Mouse (Mus musculus): ENCODE results near the gene Fam84b. TPM values are rescaled to one million over a fixed set of nuclear protein-coding genes. Genes with fewer than 3 reads are reported as not detected.
"Not testable (repeated sequence)": the region's sequence is repeated elsewhere in the genome, so short reads cannot be mapped to it uniquely, and the experiment has no call there.

Fam84b gene
- total and polyA plus RNA-seq, 2 experiments, result 5.5 to 10.6 TPM

DNA sequence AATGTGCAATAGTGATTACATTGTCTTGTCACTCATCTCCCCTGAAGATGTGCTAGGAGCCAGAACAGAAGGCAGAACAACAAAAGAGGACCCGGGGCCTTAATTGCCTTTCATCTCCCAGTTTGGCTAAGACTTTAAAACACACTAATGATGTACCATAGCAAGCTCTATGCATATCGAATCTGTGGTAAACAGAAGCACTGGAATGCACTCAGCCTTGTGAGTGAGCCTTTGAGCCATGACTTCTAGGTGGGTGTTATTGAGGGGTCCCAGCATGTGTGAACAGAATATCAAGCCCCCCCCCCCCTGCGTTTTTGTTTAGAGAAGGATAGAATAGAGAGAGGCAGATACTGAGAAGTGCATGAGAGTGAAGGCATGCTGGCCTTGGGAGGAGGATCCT, 7.7 kb downstream of the Fam84b start:
- H3K27me3 ChIP-seq (ENCODE audit: control insufficient read depth, insufficient read depth, low read length), result no peaks in the 10 kb centered on the region
- H3K79me2 ChIP-seq (ENCODE audit: control insufficient read depth, insufficient read depth, low read length), result no peaks in the 10 kb centered on the region
- DNase-seq (ENCODE audit: extremely low read depth, low read depth, low spot score), result no peak
- 57% methylated on average over 3 of the region's 3 CpGs for WGBS
- no peak overlapping the region for H3K9ac ChIP-seq (ENCODE audit: low read depth, low read length)
- no peak overlapping the region for H3K4me3 ChIP-seq (ENCODE audit: insufficient read depth, low read depth, low read length)
- TF ChIP-seq POLR2A (IDR thresholded peaks at IDR 0.05; ENCODE audit: extremely low read depth, insufficient read depth, low read length) (no peak), CTCF (IDR thresholded peaks at IDR 0.05; ENCODE audit: low read depth, low read length) (no peak)
- H3K27ac ChIP-seq (replicated peaks; ENCODE audit: insufficient read depth, low read depth, low read length), result no peak overlapping the region
- H3K36me3 ChIP-seq (ENCODE audit: control insufficient read depth, insufficient read depth, low read length), result no peaks in the 10 kb centered on the region
- H3K4me1 ChIP-seq (ENCODE audit: control insufficient read depth, insufficient read depth, low read length), result peaks cover 4% of the 10 kb centered on the region; the same call in 1 of the 2 replicates

DNA sequence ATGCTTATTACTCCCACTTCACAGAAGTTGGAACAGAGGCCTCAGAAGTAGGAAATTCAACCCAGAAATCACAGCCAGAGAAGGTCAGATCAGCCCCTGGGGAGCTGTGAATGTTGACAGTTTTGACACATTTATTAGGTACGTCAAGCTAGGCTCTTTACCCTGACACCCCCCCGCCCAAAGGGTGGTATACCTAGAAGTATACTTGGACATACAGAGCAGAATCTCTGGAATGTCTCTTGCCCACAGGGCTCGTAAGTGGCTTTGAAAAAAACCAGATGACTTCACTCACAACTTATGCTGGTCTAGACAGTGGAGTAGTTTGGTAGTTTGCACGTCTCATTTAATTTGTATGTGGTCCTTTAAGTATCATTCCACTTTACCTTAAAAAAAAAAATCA, 11.8 kb downstream of the Fam84b start:
- DNase-seq (ENCODE audit: extremely low read depth, low read depth, low spot score), result no peak
- H3K9ac ChIP-seq (ENCODE audit: low read depth, low read length), result no peak overlapping the region
- no peaks in the 10 kb centered on the region for H3K4me1 ChIP-seq (ENCODE audit: control insufficient read depth, insufficient read depth, low read length)
- H3K79me2 ChIP-seq (ENCODE audit: control insufficient read depth, insufficient read depth, low read length), result no peaks in the 10 kb centered on the region
- no peak for TF ChIP-seq CTCF (IDR thresholded peaks at IDR 0.05; ENCODE audit: low read depth, low read length)
- no peak for TF ChIP-seq POLR2A (IDR thresholded peaks at IDR 0.05; ENCODE audit: extremely low read depth, insufficient read depth, low read length)
- no peak overlapping the region for H3K27ac ChIP-seq (replicated peaks; ENCODE audit: insufficient read depth, low read depth, low read length)
- WGBS, result 94% methylated on average over 4 of the region's 4 CpGs
- H3K36me3 ChIP-seq (ENCODE audit: control insufficient read depth, insufficient read depth, low read length), result no peaks in the 10 kb centered on the region
- H3K4me3 ChIP-seq (ENCODE audit: insufficient read depth, low read depth, low read length), result no peak overlapping the region
- no peaks in the 10 kb centered on the region for H3K27me3 ChIP-seq (ENCODE audit: control insufficient read depth, insufficient read depth, low read length)

DNA sequence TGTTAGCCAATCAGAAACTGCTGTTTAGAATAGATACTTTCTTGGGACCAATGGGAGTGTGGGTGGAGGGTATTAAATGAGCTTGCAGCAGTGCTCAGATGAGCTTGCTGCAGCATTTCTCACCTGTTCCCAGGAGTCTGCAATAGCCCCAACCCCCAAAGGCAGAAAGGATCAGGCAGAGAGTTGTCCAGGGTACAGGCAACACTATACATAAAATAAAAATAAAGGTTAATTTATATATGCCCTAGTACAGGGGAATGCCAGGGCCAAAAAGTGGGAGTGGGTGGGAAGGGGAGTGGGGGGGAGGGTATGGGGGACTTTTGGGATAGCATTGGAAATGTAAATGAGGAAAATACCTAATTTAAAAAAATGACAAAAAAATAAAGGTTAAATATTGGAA, 12.3 kb downstream of the Fam84b start:
- H3K9ac ChIP-seq (ENCODE audit: low read depth, low read length); H3K4me1 ChIP-seq (ENCODE audit: control insufficient read depth, insufficient read depth, low read length); H3K36me3 ChIP-seq (ENCODE audit: control insufficient read depth, insufficient read depth, low read length); H3K27me3 ChIP-seq (ENCODE audit: control insufficient read depth, insufficient read depth, low read length); H3K79me2 ChIP-seq (ENCODE audit: control insufficient read depth, insufficient read depth, low read length); H3K27ac ChIP-seq (replicated peaks; ENCODE audit: insufficient read depth, low read depth, low read length); DNase-seq (ENCODE audit: extremely low read depth, low read depth, low spot score); H3K4me3 ChIP-seq (ENCODE audit: insufficient read depth, low read depth, low read length): not testable (repeated sequence)

DNA sequence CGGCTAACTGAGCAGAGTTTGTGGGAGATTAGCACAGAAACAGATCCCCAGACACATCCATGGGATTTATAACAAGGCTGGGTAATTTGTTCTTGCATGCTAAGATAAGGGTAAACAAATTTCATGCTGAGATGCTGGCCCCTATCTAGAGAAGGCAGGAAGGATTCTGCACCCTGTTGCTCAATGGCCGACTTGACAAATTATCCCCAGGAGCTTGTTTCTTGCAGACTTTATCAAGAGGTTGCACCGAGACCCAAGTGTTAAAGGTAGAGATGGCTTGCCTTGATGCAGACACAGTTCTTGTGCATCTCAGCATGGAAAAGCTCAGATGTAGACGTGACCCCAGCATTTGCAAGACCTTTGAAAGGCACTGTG, 13.3 kb downstream of the Fam84b start:
- H3K79me2 ChIP-seq (ENCODE audit: control insufficient read depth, insufficient read depth, low read length), result no peaks in the 10 kb centered on the region
- no peak overlapping the region for H3K27ac ChIP-seq (replicated peaks; ENCODE audit: insufficient read depth, low read depth, low read length)
- no peak overlapping the region for H3K4me3 ChIP-seq (ENCODE audit: insufficient read depth, low read depth, low read length)
- no peak for DNase-seq (ENCODE audit: extremely low read depth, low read depth, low spot score)
- 63% methylated on average over 4 of the region's 4 CpGs for WGBS
- 0 out of 2 replicates have a peak, but pooled peaks cover 2% of the 10 kb centered on the region for H3K27me3 ChIP-seq (ENCODE audit: control insufficient read depth, insufficient read depth, low read length)
- no peaks in the 10 kb centered on the region for H3K36me3 ChIP-seq (ENCODE audit: control insufficient read depth, insufficient read depth, low read length)
- H3K9ac ChIP-seq (ENCODE audit: low read depth, low read length), result no peak overlapping the region
- no peaks in the 10 kb centered on the region for H3K4me1 ChIP-seq (ENCODE audit: control insufficient read depth, insufficient read depth, low read length)
- no peak for TF ChIP-seq CTCF (IDR thresholded peaks at IDR 0.05; ENCODE audit: low read depth, low read length)
- no peak for TF ChIP-seq POLR2A (IDR thresholded peaks at IDR 0.05; ENCODE audit: extremely low read depth, insufficient read depth, low read length)

DNA sequence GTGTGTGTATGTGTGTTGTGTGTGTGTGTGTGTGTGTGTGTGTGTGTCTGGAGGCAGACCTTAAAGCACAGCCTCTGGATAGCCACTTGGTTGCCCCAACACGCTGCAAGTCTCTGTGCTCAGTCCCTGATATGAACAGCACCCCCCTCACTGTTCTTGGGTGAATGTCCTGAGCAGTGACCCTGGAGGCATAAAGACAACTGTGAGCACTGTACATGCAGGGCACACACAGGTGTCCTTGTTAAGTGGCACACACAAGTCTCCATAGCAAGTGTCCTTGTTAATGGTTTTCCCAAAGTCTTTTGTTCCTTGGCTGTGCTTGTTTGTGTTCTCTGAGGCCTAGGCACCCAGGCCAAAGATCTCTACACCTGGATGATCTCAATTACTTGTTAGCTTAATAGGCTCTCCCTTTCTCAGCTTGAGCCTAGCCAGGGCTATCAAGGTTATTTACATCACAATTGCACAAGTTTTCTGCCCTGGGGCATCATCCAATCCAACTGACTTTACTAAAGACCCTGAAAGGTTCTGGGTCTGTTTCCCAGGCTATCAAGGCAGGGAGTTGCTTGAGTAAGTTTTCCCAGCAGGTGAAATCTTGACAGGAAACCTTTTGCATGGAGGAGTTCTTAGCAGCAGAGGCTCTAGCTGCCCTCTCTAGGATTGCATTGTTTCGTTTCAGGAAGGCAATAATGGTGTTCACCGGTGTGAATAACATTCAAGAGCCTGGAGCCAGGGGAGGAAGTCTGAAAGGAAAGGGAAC, 13.9 kb downstream of the Fam84b start:
- H3K9ac ChIP-seq (ENCODE audit: low read depth, low read length), result no peak overlapping the region
- DNase-seq (ENCODE audit: extremely low read depth, low read depth, low spot score), result no peak
- no peak for TF ChIP-seq POLR2A (IDR thresholded peaks at IDR 0.05; ENCODE audit: extremely low read depth, insufficient read depth, low read length)
- no peak for TF ChIP-seq CTCF (IDR thresholded peaks at IDR 0.05; ENCODE audit: low read depth, low read length)
- H3K4me1 ChIP-seq (ENCODE audit: control insufficient read depth, insufficient read depth, low read length), result no peaks in the 10 kb centered on the region
- no peaks in the 10 kb centered on the region for H3K79me2 ChIP-seq (ENCODE audit: control insufficient read depth, insufficient read depth, low read length)
- no peaks in the 10 kb centered on the region for H3K36me3 ChIP-seq (ENCODE audit: control insufficient read depth, insufficient read depth, low read length)
- 55% methylated on average over 3 of the region's 3 CpGs for WGBS
- H3K4me3 ChIP-seq (ENCODE audit: insufficient read depth, low read depth, low read length), result no peak overlapping the region
- H3K27me3 ChIP-seq (ENCODE audit: control insufficient read depth, insufficient read depth, low read length), result 0 out of 2 replicates have a peak, but pooled peaks cover 2% of the 10 kb centered on the region
- no peak overlapping the region for H3K27ac ChIP-seq (replicated peaks; ENCODE audit: insufficient read depth, low read depth, low read length)

DNA sequence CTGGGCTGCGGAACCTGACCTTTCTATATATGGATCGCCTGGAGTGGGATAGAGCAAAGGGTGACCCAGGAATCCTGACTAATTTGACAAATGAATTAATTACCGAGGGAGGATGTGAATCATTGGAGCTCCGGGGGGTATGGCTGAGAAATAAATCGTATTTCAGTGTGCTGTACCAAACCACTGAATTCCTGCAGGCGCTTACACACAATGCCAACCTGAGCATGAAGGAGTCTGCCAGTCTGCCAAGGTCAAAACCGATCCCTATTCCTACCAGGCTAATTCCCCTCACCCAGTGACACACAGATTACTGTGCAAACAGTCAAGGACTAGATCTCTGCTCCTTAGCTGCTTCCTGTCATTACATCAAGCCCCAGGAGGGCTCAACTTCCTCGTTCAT, 15.4 kb downstream of the Fam84b start:
- H3K4me1 ChIP-seq (ENCODE audit: control insufficient read depth, insufficient read depth, low read length), result no peaks in the 10 kb centered on the region
- 0 out of 2 replicates have a peak, but pooled peaks cover 2% of the 10 kb centered on the region for H3K27me3 ChIP-seq (ENCODE audit: control insufficient read depth, insufficient read depth, low read length)
- no peak overlapping the region for H3K27ac ChIP-seq (replicated peaks; ENCODE audit: insufficient read depth, low read depth, low read length)
- H3K36me3 ChIP-seq (ENCODE audit: control insufficient read depth, insufficient read depth, low read length), result no peaks in the 10 kb centered on the region
- no peak overlapping the region for H3K9ac ChIP-seq (ENCODE audit: low read depth, low read length)
- TF ChIP-seq POLR2A (IDR thresholded peaks at IDR 0.05; ENCODE audit: extremely low read depth, insufficient read depth, low read length), result no peak
- no peak for TF ChIP-seq CTCF (IDR thresholded peaks at IDR 0.05; ENCODE audit: low read depth, low read length)
- H3K79me2 ChIP-seq (ENCODE audit: control insufficient read depth, insufficient read depth, low read length), result no peaks in the 10 kb centered on the region
- H3K4me3 ChIP-seq (ENCODE audit: insufficient read depth, low read depth, low read length), result no peak overlapping the region
- DNase-seq (ENCODE audit: extremely low read depth, low read depth, low spot score), result no peak
- 81% methylated on average over 8 of the region's 8 CpGs for WGBS
